Mouse (Mus musculus) midbrain, postnatal 0 days (tissue): ENCODE measurements around the gene Gm20388. TPM values are rescaled to one million over a fixed set of nuclear protein-coding genes. Genes with fewer than 3 reads are reported as not detected.

ENCODE experiments used
- ATAC-seq: fragments of 200-750 bp; cut with Nextera tagmentation; 2 replicates; pipeline ENCODE4 v1.8.0; 2017; ENCODE audit warnings: moderate number of reproducible peaks, mild to moderate bottlenecking, moderate TSS enrichment, moderate library complexity; ENCODE audit not compliant: low FRiP score
- DNase-seq: peaks from one replicate; pipeline ENCODE4 v3.0.0-alpha.2; 2015; ENCODE audit warnings: low spot score
- H3K27ac ChIP-seq: fragments of 300-500 bp; sonication (generic); 2 replicates; pipeline ENCODE4 v1.5.1; 2014; ENCODE audit warnings: low read depth, mild to moderate bottlenecking, low read length, mixed read lengths
- H3K27me3 ChIP-seq: fragments of 300-500 bp; sonication (generic); 2 replicates; pipeline ENCODE4 v1.6.1; 2014; ENCODE audit warnings: low read length, control low read depth, mixed read lengths; ENCODE audit not compliant: insufficient read depth
- H3K36me3 ChIP-seq: fragments of 300-500 bp; sonication (generic); 2 replicates; pipeline ENCODE4 v1.6.1; 2014; ENCODE audit warnings: low read length, control low read depth, mixed read lengths; ENCODE audit not compliant: insufficient read depth
- H3K4me1 ChIP-seq: fragments of 300-500 bp; sonication (generic); 2 replicates; pipeline ENCODE4 v1.6.1; 2014; ENCODE audit warnings: mild to moderate bottlenecking, control low read depth, antibody characterized with exemption, low read length, mixed read lengths; ENCODE audit not compliant: insufficient read depth
- H3K4me2 ChIP-seq: fragments of 300-500 bp; sonication (generic); 2 replicates; pipeline ENCODE4 v1.6.1; 2014; ENCODE audit warnings: low read depth, mild to moderate bottlenecking, low read length, mixed read lengths; ENCODE audit not compliant: poor library complexity, severe bottlenecking
- H3K4me3 ChIP-seq: fragments of 300-500 bp; sonication (generic); 2 replicates; pipeline ENCODE4 v1.5.1; 2014; ENCODE audit warnings: low read depth, mild to moderate bottlenecking, low read length, moderate library complexity
- H3K9ac ChIP-seq: fragments of 300-500 bp; sonication (generic); replicated peaks from 2 replicates; pipeline ENCODE4 v1.6.1; 2014; ENCODE audit warnings: mild to moderate bottlenecking, low read length, moderate library complexity, mixed read lengths; ENCODE audit not compliant: poor library complexity, severe bottlenecking
- H3K9me3 ChIP-seq: fragments of 300-500 bp; sonication (generic); 2 replicates; pipeline ENCODE4 v1.6.1; 2016; ENCODE audit warnings: low read length, control low read depth
- CTCF ChIP-seq: IDR thresholded peaks from 2 replicates; pipeline ENCODE4 v1.5.1; 2016; ENCODE audit warnings: antibody characterized with exemption, mild to moderate bottlenecking
- WGBS: fragments of 180-500 bp; shearing (Covaris S2); extraction: QIAGEN DNeasy Blood & Tissue Kit; methylation state at CpG from one replicate; pipeline ENCODE4 v1.1.7; 2014; 5-methylcytosine and 5-hydroxymethylcytosine counted together
- polyA plus RNA-seq: library from polyadenylated mRNA; unstranded; fragments of >200 nt; fragmentation: Nextera tagmentation; extraction: Ambion mirVana; gene quantifications from 2 replicates; pipeline ENCODE4 v1.2.1, GENCODE M21; 2015
- total RNA-seq: library from RNA; depleted of rRNA; stranded (reverse); fragments of >200 nt; gene quantifications from 2 replicates; pipeline ENCODE4 v1.2.3, GENCODE M21; 2014

The Gm20388 gene
- total and polyA plus RNA-seq, 2 experiments from 2014 or later: 74.2 TPM; not detected in 1

- ATAC-seq: no peak
Measured at GRCm38 (mm10) chr8:123907604-123908003, 3997.0 kb downstream of the Gm20388 start.

GRCm38 (mm10) chr8:123912265-123912664 lies 4001.6 kb downstream of the Gm20388 start:
- TF ChIP-seq CTCF: no peak

More at GRCm38 (mm10) chr8:123907604-123908003, 3997.0 kb downstream of the Gm20388 start:
- Histone ChIP-seq H3K27ac (no peak overlapping the region), H3K36me3 (peaks cover 57% of the 10 kb centered on the region), H3K4me3 (no peak overlapping the region), H3K9me3 (no peaks in the 10 kb centered on the region), H3K9ac (no peak overlapping the region), H3K4me1 (no peaks in the 10 kb centered on the region), H3K4me2 (no peak overlapping the region), H3K27me3 (no peaks in the 10 kb centered on the region)
- no peak for DNase-seq
- 93% methylated on average over 6 of the region's 6 CpGs for WGBS
- no peak for TF ChIP-seq CTCF

DNA sequence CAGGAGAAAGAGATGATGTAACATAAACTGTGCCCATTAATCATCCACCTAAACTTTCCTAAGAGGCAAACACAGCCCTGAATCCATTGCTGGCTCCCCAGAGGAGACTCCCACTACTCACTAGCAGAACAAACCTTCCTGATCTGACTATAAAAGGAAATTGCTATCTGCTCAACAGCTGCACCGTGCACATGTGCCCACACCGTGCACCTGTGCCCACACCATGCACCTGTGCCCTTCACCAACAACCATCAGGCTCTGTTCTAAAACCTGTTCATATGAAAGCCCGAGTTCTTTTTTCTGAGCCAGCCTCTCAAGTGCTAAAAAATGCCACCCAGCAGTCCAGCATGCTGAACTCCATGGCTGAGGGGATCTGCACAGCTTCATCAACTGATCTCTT lies 4004.0 kb downstream of the Gm20388 start:
- Histone ChIP-seq H3K27me3 (no peaks in the 10 kb centered on the region), H3K9me3 (no peaks in the 10 kb centered on the region), H3K36me3 (peaks cover 64% of the 10 kb centered on the region), H3K4me2 (no peak overlapping the region), H3K27ac (no peak overlapping the region), H3K4me1 (no peaks in the 10 kb centered on the region), H3K4me3 (no peak overlapping the region), H3K9ac (no peak overlapping the region)
- ATAC-seq: no peak
- DNase-seq: no peak
- TF ChIP-seq CTCF: no peak
- WGBS: 95% methylated on average over 3 of the region's 3 CpGs

More at GRCm38 (mm10) chr8:123912265-123912664, 4001.6 kb downstream of the Gm20388 start:
- H3K4me3 ChIP-seq: no peak overlapping the region
- WGBS: 91% methylated on average over 4 of the region's 4 CpGs
- no peaks in the 10 kb centered on the region for H3K9me3 ChIP-seq
- H3K27ac ChIP-seq: no peak overlapping the region
- no peak overlapping the region for H3K4me2 ChIP-seq
- no peaks in the 10 kb centered on the region for H3K4me1 ChIP-seq
- H3K27me3 ChIP-seq: no peaks in the 10 kb centered on the region
- DNase-seq (no peak), ATAC-seq (no peak)
- H3K36me3 ChIP-seq: peaks cover 63% of the 10 kb centered on the region
- H3K9ac ChIP-seq: no peak overlapping the region

- Histone ChIP-seq H3K9me3 (no peaks in the 10 kb centered on the region), H3K9ac (no peak overlapping the region), H3K4me2 (no peak overlapping the region), H3K36me3 (peaks cover 63% of the 10 kb centered on the region), H3K4me1 (no peaks in the 10 kb centered on the region), H3K27me3 (no peaks in the 10 kb centered on the region), H3K4me3 (no peak overlapping the region), H3K27ac (no peak overlapping the region)
- WGBS: 9% methylated on average over 2 of the region's 2 CpGs
- ATAC-seq (peak; percentile 76; the same call in 1 of the 2 replicates), DNase-seq (peak; percentile 93)
- TF ChIP-seq CTCF: peak; percentile 96
Measured at GRCm38 (mm10) chr8:123924719-123925118, 4014.1 kb downstream of the Gm20388 start.

- H3K36me3 ChIP-seq: peaks cover 62% of the 10 kb centered on the region
- no peak overlapping the region for H3K27ac ChIP-seq
- ATAC-seq (no peak), DNase-seq (no peak)
- no peaks in the 10 kb centered on the region for H3K27me3 ChIP-seq
- no peaks in the 10 kb centered on the region for H3K9me3 ChIP-seq
- H3K9ac ChIP-seq: no peak overlapping the region
- 89% methylated on average over 3 of the region's 3 CpGs for WGBS
- H3K4me2 ChIP-seq: no peak overlapping the region
- TF ChIP-seq CTCF: no peak
- no peaks in the 10 kb centered on the region for H3K4me1 ChIP-seq
- H3K4me3 ChIP-seq: no peak overlapping the region
Measured at GRCm38 (mm10) chr8:123925671-123926070, 4015.0 kb downstream of the Gm20388 start.

DNA sequence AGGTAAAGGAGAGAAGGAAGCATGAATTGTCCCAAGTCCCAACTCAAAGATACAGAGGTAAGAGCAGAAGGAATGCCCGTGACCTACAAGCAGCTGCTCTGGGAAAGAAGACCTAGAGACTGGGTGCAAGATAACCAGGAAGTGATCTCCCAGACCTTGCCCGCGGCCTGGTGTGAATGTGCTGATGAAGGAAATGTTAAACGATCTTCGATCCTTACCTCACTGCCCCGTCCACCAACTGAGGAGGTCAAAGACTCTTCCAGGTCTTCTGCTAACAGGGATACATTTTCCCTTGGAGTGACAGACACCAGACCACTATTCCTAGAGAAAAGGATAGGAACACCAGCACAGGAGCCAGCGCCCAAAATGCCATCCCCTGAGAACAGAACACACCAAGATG lies 4018.4 kb downstream of the Gm20388 start:
- Histone ChIP-seq H3K9ac (no peak overlapping the region), H3K27me3 (no peaks in the 10 kb centered on the region), H3K4me2 (no peak overlapping the region), H3K27ac (no peak overlapping the region), H3K9me3 (no peaks in the 10 kb centered on the region), H3K4me1 (no peaks in the 10 kb centered on the region), H3K36me3 (peaks cover 53% of the 10 kb centered on the region), H3K4me3 (no peak overlapping the region)
- TF ChIP-seq CTCF: no peak
- DNase-seq (no peak), ATAC-seq (no peak)
- WGBS: 97% methylated on average over 7 of the region's 7 CpGs
